Comparison of ENCODE assay signal across 24 mouse cellular contexts in the genomic region with DNA sequence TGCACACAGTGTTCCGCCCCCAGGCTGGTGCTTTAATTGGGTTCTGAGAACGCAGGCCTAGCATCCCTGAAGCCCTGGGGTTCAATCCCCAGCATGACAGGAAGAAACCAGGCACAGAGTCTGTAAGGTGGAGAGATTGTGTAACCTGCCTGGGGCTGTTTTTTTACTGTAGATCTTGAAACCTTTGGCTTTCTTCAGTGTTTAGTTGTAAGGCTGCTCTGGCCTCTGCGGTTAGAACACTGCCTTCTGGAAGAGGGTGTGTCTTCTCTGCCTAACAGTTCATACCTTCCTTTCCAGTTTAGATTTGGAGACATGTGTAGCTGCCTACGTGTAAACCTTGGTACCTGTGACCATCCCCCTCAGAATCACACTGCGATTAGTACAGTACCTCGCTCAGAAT.
DNase-seq lines count a peak whose midpoint lies in the region; ATAC-seq and TF ChIP-seq lines count a peak whose summit lies in the region.
"Had no signal": no experiment of that assay in that cellular context is flagged by ENCODE, and none has a peak within 500 bp of the region (broad histone marks: within the 10 kb centered on the region; RNA-seq: fewer than 3 reads in every experiment).

No protein-coding gene starts in this region.

- peaks cover 23% of the 10 kb centered on the region for H3K4me1 ChIP-seq in lung, embryonic 16.5 days (replicated peaks; ENCODE audit: control insufficient read depth, insufficient read depth, low read length)
- peaks cover 23% of the 10 kb centered on the region for H3K4me1 ChIP-seq in intestine, embryonic 16.5 days (ENCODE audit: control insufficient read depth, insufficient read depth, low read length)
- no peaks in the 10 kb centered on the region for H3K4me1 ChIP-seq in midbrain, postnatal 0 days (ENCODE audit: insufficient read depth, low read length)

- ATAC-seq in lung, embryonic 16.5 days (ENCODE audit: low read depth), result peak; percentile 58
- ATAC-seq in intestine, embryonic 16.5 days, result peak; percentile 17
- no peak for ATAC-seq in midbrain, postnatal 0 days (ENCODE audit: low FRiP score)
- ATAC-seq: forebrain, postnatal 0 days; liver, postnatal 0 days had no signal

- TF ChIP-seq CTCF in midbrain, postnatal 0 days (IDR thresholded peaks at IDR 0.05), result no peak

- DNase-seq in lung, postnatal 25 days (ENCODE audit: low spot score), result no peak
- DNase-seq in ES-CJ7 (ENCODE audit: low read depth, low spot score), result peak; percentile 32
- DNase-seq in gastrocnemius, postnatal 25 days, result no peak
- DNase-seq in midbrain, postnatal 0 days (ENCODE audit: low spot score), result no peak
- no peak for DNase-seq in kidney, adult 18-20 months
- DNase-seq: B cell, adult 2 months; cerebellum, adult 11 months; cerebellum, adult 9-11 months; forebrain, postnatal 0 days; gastrocnemius, postnatal 36 days; kidney, adult 9 months; kidney, postnatal 14 days; liver, postnatal 0 days; midbrain, embryonic 14.5 days; retina, postnatal 1 day; right cerebral cortex, postnatal 25 days had no signal

- peak overlapping the region; percentile 82 for H3K27ac ChIP-seq in lung, embryonic 16.5 days (ENCODE audit: low read length)
- H3K27ac ChIP-seq in intestine, embryonic 16.5 days (ENCODE audit: low read length), result peak overlapping the region; percentile 67
- no peak overlapping the region for H3K27ac ChIP-seq in midbrain, postnatal 0 days (ENCODE audit: low read depth, low read length)
- H3K27ac ChIP-seq: hindbrain, embryonic 12.5 days; limb, embryonic 12.5 days; neural tube, embryonic 13.5 days had no signal

- H3K4me2 ChIP-seq in lung, embryonic 16.5 days (ENCODE audit: low read depth, low read length), result no peak overlapping the region
- H3K4me2 ChIP-seq in intestine, embryonic 16.5 days (ENCODE audit: low read depth, low read length), result no peak overlapping the region
- no peak overlapping the region for H3K4me2 ChIP-seq in midbrain, postnatal 0 days (ENCODE audit: low read depth, low read length, poor library complexity, severe bottlenecking)
- H3K4me2 ChIP-seq: hindbrain, embryonic 12.5 days; limb, embryonic 12.5 days; liver, embryonic 11.5 days; neural tube, embryonic 13.5 days had no signal

- H3K36me3 ChIP-seq in lung, embryonic 16.5 days (ENCODE audit: control insufficient read depth, insufficient read depth, low read length), result no peaks in the 10 kb centered on the region
- no peaks in the 10 kb centered on the region for H3K36me3 ChIP-seq in intestine, embryonic 16.5 days (ENCODE audit: control insufficient read depth, insufficient read depth, low read length)
- H3K36me3 ChIP-seq in midbrain, postnatal 0 days (ENCODE audit: insufficient read depth, low read length), result no peaks in the 10 kb centered on the region
- H3K36me3 ChIP-seq: hindbrain, embryonic 12.5 days; limb, embryonic 12.5 days; neural tube, embryonic 13.5 days had no signal

- H3K27me3 ChIP-seq in lung, embryonic 16.5 days (ENCODE audit: control insufficient read depth, insufficient read depth, low read depth, low read length), result no peaks in the 10 kb centered on the region
- H3K27me3 ChIP-seq in intestine, embryonic 16.5 days (replicated peaks; ENCODE audit: control insufficient read depth, insufficient read depth, low read length), result no peaks in the 10 kb centered on the region
- no peaks in the 10 kb centered on the region for H3K27me3 ChIP-seq in midbrain, postnatal 0 days (ENCODE audit: insufficient read depth, low read length)
- H3K27me3 ChIP-seq: CH12.LX; hindbrain, embryonic 12.5 days; limb, embryonic 12.5 days; neural tube, embryonic 13.5 days had no signal

- no peak overlapping the region for H3K4me3 ChIP-seq in lung, embryonic 16.5 days (ENCODE audit: low read length)
- H3K4me3 ChIP-seq in intestine, embryonic 16.5 days (ENCODE audit: low read length), result no peak overlapping the region
- H3K4me3 ChIP-seq in midbrain, postnatal 0 days (ENCODE audit: low read depth, low read length), result no peak overlapping the region
- H3K4me3 ChIP-seq: hindbrain, embryonic 12.5 days; limb, embryonic 12.5 days; myocyte; neural tube, embryonic 13.5 days had no signal

- 71% methylated on average over 6 of the region's 6 CpGs for WGBS in lung, embryonic 16.5 days
- WGBS in intestine, embryonic 16.5 days, result 84% methylated on average over 6 of the region's 6 CpGs
- 94% methylated on average over 6 of the region's 6 CpGs for WGBS in midbrain, postnatal 0 days

- no peak overlapping the region for H3K9ac ChIP-seq in lung, embryonic 16.5 days (ENCODE audit: low read length)
- no peak overlapping the region for H3K9ac ChIP-seq in intestine, embryonic 16.5 days (ENCODE audit: low read depth, low read length)
- H3K9ac ChIP-seq in midbrain, postnatal 0 days (replicated peaks; ENCODE audit: low read length, poor library complexity, severe bottlenecking), result no peak overlapping the region
- H3K9ac ChIP-seq: forebrain, postnatal 0 days; hindbrain, embryonic 12.5 days; limb, embryonic 12.5 days; liver, postnatal 0 days; neural tube, embryonic 13.5 days had no signal

- H3K9me3 ChIP-seq in lung, embryonic 16.5 days (ENCODE audit: control insufficient read depth, low read length), result no peaks in the 10 kb centered on the region
- no peaks in the 10 kb centered on the region for H3K9me3 ChIP-seq in intestine, embryonic 16.5 days (ENCODE audit: control insufficient read depth, low read length)
- H3K9me3 ChIP-seq in midbrain, postnatal 0 days (ENCODE audit: low read length), result no peaks in the 10 kb centered on the region
- H3K9me3 ChIP-seq: hindbrain, embryonic 12.5 days; limb, embryonic 12.5 days; neural tube, embryonic 13.5 days had no signal
